Mouse (Mus musculus) neural tube, embryonic 11.5 days (tissue): Measurements from ENCODE around the gene Arih1. TPM values are rescaled to one million over a fixed set of nuclear protein-coding genes. Genes with fewer than 3 reads are reported as not detected.

ENCODE experiments used
- ATAC-seq: fragments of 200-750 bp; cut with Nextera tagmentation; 2 replicates; pipeline ENCODE4 v1.8.0; 2017; ENCODE audit warnings: moderate number of reproducible peaks, mild to moderate bottlenecking, moderate TSS enrichment, moderate library complexity; ENCODE audit not compliant: insufficient read depth, low FRiP score, low TSS enrichment
- DNase-seq: peaks from one replicate; pipeline ENCODE4 v3.0.0-alpha.2; 2015; ENCODE audit warnings: low spot score
- H3K27ac ChIP-seq: fragments of 300-500 bp; sonication (generic); 2 replicates; pipeline ENCODE4 v1.5.1; 2014; ENCODE audit warnings: low read depth, mild to moderate bottlenecking, low read length
- H3K27me3 ChIP-seq: fragments of 300-500 bp; sonication (generic); 2 replicates; pipeline ENCODE4 v1.6.1; 2014; ENCODE audit warnings: mild to moderate bottlenecking, low read length, mixed read lengths; ENCODE audit not compliant: control insufficient read depth, insufficient read depth
- H3K36me3 ChIP-seq: fragments of 300-500 bp; sonication (generic); 2 replicates; pipeline ENCODE4 v1.6.1; 2014; ENCODE audit warnings: mild to moderate bottlenecking, low read length, moderate library complexity, mixed read lengths; ENCODE audit not compliant: control insufficient read depth, insufficient read depth
- H3K4me1 ChIP-seq: fragments of 300-500 bp; sonication (generic); 2 replicates; pipeline ENCODE4 v1.6.1; 2014; ENCODE audit warnings: low read length, mixed read lengths; ENCODE audit not compliant: control insufficient read depth, insufficient read depth
- H3K4me2 ChIP-seq: fragments of 300-500 bp; sonication (generic); 2 replicates; pipeline ENCODE4 v1.6.1; 2014; ENCODE audit warnings: low read depth, mild to moderate bottlenecking, moderate library complexity
- H3K4me3 ChIP-seq: fragments of 300-500 bp; sonication (generic); 2 replicates; pipeline ENCODE4 v1.5.1; 2014; ENCODE audit warnings: low read depth, low read length
- H3K9ac ChIP-seq: fragments of 300-500 bp; sonication (generic); 2 replicates; pipeline ENCODE4 v1.6.1; 2014; ENCODE audit warnings: mild to moderate bottlenecking, low read length
- H3K9me3 ChIP-seq: fragments of 300-500 bp; sonication (generic); 2 replicates; pipeline ENCODE4 v1.6.1; 2016; ENCODE audit warnings: low read length; ENCODE audit not compliant: control insufficient read depth
- WGBS: fragments of 180-500 bp; shearing (Covaris S2); extraction: QIAGEN DNeasy Blood & Tissue Kit; methylation state at CpG from one replicate; pipeline ENCODE4 v1.1.7; 2014; 5-methylcytosine and 5-hydroxymethylcytosine counted together
- polyA plus RNA-seq: library from polyadenylated mRNA; unstranded; fragments of >200 nt; fragmentation: Nextera tagmentation; extraction: Ambion mirVana; gene quantifications from 2 replicates; pipeline ENCODE4 v1.2.1, GENCODE M21; 2014

Gene Arih1
- polyA plus RNA-seq, 1 experiment from 2014 or later: 18.5 TPM

DNA sequence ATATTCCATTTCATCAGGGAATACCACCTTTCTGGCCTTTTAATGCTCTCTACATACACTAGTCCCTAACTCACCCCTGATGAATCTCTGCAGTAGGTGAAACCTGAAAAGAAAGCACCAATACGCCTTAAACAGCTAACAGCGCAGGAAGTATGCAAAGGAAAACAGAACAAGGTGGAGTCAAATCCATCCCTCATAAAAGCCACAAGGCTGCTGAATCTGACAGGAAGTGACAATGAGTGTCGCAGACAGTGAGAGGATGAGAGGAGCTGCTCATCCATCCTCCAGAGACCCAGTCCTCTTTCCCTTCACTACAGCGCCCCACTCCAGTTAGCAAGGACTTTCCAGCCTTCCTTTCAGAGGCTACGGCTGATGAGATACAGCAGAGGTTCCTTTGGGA is 148.0 kb downstream of the Arih1 start:
- no peaks in the 10 kb centered on the region for H3K4me1 ChIP-seq
- H3K36me3 ChIP-seq: 0 out of 2 replicates have a peak, but pooled peaks cover 2% of the 10 kb centered on the region
- no peak overlapping the region for H3K9ac ChIP-seq
- H3K4me2 ChIP-seq: no peak overlapping the region
- H3K9me3 ChIP-seq: no peaks in the 10 kb centered on the region
- 91% methylated on average over 5 of the region's 5 CpGs for WGBS
- ATAC-seq (no peak), DNase-seq (no peak)
- H3K4me3 ChIP-seq: no peak overlapping the region
- no peaks in the 10 kb centered on the region for H3K27me3 ChIP-seq
- H3K27ac ChIP-seq: no peak overlapping the region

Other genes starting within 250 kb of the Arih1 start
- gene Adpgk, start 195.1 kb downstream of the Arih1 start, polyA plus RNA-seq: 48.6 and 50.0 TPM in 2 replicates
- 18.5 and 22.1 TPM in 2 replicates for gene Bbs4, start 133.1 kb downstream of the Arih1 start, polyA plus RNA-seq
- gene Hexa, start 52.9 kb upstream of the Arih1 start, polyA plus RNA-seq: 43.2 and 49.9 TPM in 2 replicates
- not detected in 2 replicates for gene Tmem202, start 53.2 kb upstream of the Arih1 start, polyA plus RNA-seq
- gene Celf6, start 91.3 kb upstream of the Arih1 start, polyA plus RNA-seq: 6.1 and 6.3 TPM in 2 replicates
- gene Parp6, start 130.7 kb upstream of the Arih1 start, polyA plus RNA-seq: 107 and 135 TPM in 2 replicates
- gene Pkm, start 169.8 kb upstream of the Arih1 start, polyA plus RNA-seq: 2,042 and 2,202 TPM in 2 replicates
- gene Gramd2, start 193.5 kb upstream of the Arih1 start, polyA plus RNA-seq: 0.17 and 0.43 TPM in 2 replicates